Mouse (Mus musculus) thymus, postnatal 14 days (tissue): ENCODE measurements around the gene Ywhah.
"Not testable (repeated sequence)": the region's sequence is repeated elsewhere in the genome, so short reads cannot be mapped to it uniquely, and the experiment has no call there.

Experiments
- DNase-seq: peaks from one replicate; pipeline ENCODE4 v3.0.0; 2021

The Ywhah gene

DNA sequence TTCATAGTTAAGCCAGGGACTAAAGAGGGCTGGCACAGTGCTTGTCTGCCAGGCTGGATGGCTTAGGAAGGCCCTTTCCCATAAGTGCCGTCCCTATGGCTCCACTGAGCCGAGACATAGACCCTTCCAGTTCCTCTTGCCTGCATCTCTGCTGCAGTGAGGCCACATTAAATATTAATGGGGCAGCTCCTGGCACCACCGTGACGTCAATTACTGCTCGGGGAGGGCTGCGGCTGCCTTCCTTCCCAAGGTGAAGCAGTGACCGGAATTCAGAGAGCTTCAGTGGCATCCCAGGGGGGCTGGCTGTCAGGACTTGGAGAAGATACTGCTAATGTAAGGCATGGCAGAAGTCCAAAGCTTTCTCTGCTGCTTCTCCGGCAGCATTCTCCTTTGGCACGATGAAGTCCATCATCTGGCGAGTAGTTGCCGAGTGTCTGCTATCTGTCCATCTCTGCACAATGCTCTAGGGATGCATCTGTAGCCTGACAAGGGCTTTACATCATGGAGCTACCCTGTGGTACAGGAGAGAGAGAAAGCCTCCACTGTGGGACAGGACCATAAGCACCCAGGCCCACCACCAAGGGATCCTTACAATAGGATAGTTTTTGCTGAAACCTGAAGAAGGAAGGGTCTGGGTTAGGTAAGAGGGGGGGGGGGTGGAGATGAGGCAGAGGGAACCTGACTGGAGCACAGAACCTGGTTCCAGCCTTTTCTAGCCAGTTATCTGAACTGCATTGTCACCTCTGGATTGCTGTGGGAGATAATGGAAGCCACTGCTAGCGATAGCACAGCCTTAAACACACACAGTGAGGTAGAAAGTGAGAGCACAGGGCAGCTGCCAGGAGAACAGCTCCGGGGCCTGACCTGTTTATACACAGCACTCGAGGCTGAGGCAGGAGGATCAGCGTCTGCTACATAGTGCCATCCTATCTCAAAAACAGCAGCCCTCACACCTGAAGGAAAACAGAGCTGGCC is 7.2 kb upstream of the Ywhah start:
- DNase-seq = no peak

DNA sequence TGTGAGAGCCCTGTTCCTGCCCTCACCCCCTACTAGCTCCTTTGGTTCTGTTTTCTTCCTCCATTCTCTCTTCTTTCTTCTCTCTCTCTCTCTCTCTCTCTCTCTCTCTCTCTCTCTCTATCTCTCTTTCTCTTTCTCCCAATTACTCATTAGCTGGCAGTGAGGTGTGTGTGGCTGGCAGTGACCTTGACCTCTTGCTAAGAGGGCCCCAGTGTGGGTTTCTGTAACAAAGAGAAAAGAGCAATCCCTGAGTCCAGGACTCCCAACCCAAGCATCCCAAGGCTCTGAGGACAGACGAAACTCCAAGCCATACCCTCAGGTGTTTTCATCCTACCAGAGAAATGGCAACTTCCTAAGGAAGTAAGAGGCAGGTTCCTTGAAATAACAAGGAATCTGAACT is 4.5 kb upstream of the Ywhah start:
- DNase-seq = no peak

GRCm38 (mm10) chr5:33015579-33015978 is 3.0 kb upstream of the Ywhah start:
- no peak for DNase-seq

GRCm38 (mm10) chr5:33018189-33018560 is 441 bp upstream of the Ywhah start:
- no peak for DNase-seq

DNA sequence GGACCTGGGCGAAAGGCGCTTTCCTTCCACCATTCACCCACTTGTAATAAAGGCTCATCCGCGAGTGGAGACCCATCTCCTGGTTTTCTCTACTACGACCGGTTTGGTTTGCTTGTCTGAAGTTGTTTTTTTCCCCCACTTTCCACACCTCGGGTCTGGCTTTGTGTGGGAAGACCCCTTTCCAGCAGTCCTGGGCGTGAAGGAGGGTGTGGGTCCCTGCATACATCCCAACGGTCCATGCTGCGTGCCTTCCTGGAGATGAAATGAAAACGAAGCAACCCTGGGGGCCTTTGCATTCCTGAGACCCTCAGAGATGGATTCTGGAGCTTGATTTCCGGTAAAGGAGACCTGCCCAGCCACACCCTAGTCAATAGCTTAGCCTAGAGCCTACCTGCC is 808 bp downstream of the Ywhah start:
- peak; percentile 36 for DNase-seq

GRCm38 (mm10) chr5:33021622-33022021 is 3.0 kb downstream of the Ywhah start:
- DNase-seq = peak; percentile 52

- DNase-seq = no peak
Measured at GRCm38 (mm10) chr5:33023337-33023736, 4.7 kb downstream of the Ywhah start.

DNA sequence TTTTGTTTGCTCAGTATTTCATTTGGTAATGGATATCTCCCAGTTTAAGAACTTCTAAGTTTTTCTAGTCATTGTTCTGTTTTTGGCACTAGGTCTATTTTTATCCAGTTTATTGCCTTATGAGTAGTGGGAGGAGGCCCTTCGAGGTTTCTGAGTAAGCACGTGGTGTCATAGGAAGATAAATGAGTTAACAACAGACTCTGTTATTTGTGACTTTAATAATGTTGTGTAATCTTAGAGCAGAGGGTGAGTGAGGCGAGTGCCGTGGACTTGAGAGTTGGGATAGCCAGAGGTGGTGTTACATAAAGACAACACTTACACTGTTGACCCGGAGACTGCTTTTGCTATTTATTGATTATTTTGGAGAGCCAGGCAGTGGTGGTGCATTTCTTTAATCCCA is 5.9 kb downstream of the Ywhah start:
- DNase-seq = no peak

DNA sequence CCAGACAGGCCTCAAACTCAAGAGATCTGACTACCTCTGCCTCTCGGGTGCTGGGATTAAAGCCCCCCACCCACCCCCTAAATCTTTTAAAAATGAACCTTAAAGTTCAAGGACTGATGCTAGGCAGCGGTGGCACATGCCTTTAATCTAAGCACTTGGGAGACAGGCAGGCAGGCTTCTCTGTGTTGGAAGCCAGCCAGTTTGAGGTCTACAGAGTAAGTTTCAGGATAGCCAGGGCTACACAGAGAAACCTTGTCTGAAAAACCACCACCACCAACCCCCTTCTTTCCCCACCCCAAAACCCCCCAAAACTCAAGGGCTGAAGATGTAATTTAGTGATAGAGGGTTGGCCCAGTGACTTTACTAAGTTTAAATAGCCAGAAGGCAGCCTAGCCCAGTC is 10.0 kb downstream of the Ywhah start:
- no peak for DNase-seq

GRCm38 (mm10) chr5:33030425-33031175 is 12.0 kb downstream of the Ywhah start:
- no peak for DNase-seq

GRCm38 (mm10) chr5:33032036-33032773 is 13.6 kb downstream of the Ywhah start:
- DNase-seq = no peak

DNA sequence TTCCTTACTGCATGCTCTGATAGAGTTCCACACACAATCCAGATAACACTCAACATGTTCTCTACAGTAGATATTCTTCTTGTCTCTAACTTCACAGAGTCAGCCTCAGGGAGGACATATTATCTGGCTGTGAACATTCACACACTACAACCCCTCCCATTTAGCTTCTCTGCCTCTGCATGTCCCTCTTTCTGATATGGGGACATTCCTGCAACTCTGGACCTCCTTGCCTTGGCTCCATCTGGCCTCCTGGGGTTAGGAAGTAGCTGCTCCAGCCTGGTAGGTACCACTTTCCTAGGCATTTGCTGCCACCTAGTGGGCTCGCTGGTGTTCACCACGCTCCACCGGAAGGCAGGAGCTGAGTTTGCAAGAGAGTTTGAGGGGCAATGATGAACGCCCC is 14.5 kb downstream of the Ywhah start:
- DNase-seq = peak; percentile 81

- not testable (repeated sequence) for DNase-seq
Measured at GRCm38 (mm10) chr5:33033633-33034032, 15.0 kb downstream of the Ywhah start.

DNA sequence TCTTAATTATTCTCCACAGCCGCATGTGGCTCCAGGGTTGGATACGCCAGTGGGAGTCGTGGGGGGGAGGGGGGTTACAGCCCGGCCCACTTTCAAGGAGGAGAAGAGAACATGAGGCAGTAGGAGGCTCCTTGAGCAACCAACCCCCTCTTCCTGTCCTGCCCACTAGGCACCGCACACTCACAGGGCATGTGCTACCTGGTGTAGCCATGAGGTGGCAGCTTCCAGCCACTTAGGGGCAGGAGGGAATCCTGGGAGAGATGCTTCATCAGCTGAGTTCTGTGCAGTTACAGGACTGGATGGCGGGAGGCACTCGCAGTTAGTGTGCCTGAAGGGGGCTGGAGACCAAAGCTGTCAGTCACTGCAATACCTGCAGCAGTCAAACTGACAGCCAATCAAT is 15.5 kb downstream of the Ywhah start:
- DNase-seq = peak; percentile 57

DNA sequence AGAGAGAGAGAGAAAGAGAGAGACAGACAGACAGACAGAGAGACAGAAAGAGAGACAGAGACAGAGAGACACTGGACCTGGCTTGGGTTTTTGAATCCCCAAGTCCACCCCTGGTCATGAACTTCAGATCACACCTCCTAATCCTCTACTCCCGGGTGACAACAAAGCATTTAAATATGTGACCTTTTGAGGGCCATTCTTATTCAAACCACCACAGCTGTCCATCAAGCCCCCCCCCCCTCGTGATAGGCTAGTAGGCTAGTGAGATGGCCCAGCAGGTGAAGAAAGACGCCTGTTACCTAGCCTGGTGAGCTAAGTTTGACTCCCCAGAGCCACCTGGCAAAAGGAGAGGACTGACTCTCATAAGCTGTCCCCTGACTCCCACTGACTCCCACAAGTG is 16.3 kb downstream of the Ywhah start:
- no peak for DNase-seq

GRCm38 (mm10) chr5:33038656-33039509 is 20.3 kb downstream of the Ywhah start:
- no peak for DNase-seq

GRCm38 (mm10) chr5:33039510-33039911 is 20.9 kb downstream of the Ywhah start:
- DNase-seq = peak; percentile 74

DNA sequence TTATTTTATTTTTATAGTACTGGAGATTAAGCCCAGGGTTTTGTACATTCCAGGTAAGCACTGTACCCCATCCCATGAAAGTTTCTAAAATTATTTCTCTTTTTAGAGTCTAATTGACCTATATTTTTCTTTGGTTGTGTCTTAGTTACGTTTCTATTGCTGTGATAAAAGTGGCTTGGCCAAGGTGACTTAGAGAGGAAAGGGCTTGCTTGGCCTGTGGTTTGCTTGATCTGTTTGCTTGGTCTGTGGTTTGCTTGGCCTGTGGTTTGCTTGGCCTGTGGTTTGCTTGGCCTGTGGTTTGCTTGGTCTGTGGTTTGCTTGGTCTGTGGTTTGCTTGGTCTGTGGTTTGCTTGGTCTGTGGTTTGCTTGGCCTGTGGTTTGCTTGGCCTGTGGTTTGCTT is 22.1 kb downstream of the Ywhah start:
- not testable (repeated sequence) for DNase-seq

DNA sequence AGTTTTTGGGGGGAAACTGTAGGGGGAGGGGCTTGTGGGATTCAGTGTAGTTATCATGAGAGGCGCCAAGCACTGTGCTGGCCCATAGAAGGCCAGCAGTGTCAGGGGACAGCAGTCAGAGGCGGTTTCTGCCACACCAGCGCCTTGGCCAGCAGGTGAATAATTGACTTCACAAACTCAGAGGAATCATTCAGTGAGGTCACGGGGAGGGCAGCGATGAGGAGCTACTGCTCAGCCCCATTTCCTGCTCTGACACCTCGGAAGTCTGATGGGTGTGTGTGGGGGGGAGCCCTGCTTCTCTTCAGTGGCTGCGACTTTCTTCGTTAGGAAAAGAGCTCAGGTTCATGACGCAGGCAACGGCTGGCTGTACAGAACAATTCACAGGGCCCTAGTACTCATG is 24.8 kb downstream of the Ywhah start:
- DNase-seq = peak; percentile 20

GRCm38 (mm10) chr5:33044636-33045315 is 26.2 kb downstream of the Ywhah start:
- DNase-seq = no peak

- no peak for DNase-seq
Measured at GRCm38 (mm10) chr5:33045316-33045705, 26.7 kb downstream of the Ywhah start.
